Mouse (Mus musculus) neural tube, embryonic 13.5 days (tissue): ENCODE measurements around the gene Catsperg1. TPM values are rescaled to one million over a fixed set of nuclear protein-coding genes. Genes with fewer than 3 reads are reported as not detected.

ENCODE experiments used
- ATAC-seq: fragments of 200-750 bp; cut with Nextera tagmentation; 2 replicates; pipeline ENCODE4 v1.8.0; 2017; ENCODE audit warnings: low read depth, mild to moderate bottlenecking, moderate TSS enrichment, moderate library complexity
- H3K27ac ChIP-seq: fragments of 300-500 bp; sonication (generic); replicated peaks from 2 replicates; pipeline ENCODE4 v1.5.1; 2015; ENCODE audit warnings: moderate library complexity, mild to moderate bottlenecking, inconsistent platforms
- H3K27me3 ChIP-seq: fragments of 300-500 bp; sonication (generic); 2 replicates; pipeline ENCODE4 v1.6.1; 2015; ENCODE audit warnings: mild to moderate bottlenecking, inconsistent platforms
- H3K36me3 ChIP-seq: fragments of 300-500 bp; sonication (generic); 2 replicates; pipeline ENCODE4 v1.6.1; 2015; ENCODE audit warnings: mild to moderate bottlenecking, inconsistent platforms
- H3K4me1 ChIP-seq: fragments of 300-500 bp; sonication (generic); replicated peaks from 2 replicates; pipeline ENCODE4 v1.6.1; 2015; ENCODE audit warnings: inconsistent platforms
- H3K4me2 ChIP-seq: fragments of 300-500 bp; sonication (generic); 2 replicates; pipeline ENCODE4 v1.6.1; 2015; ENCODE audit warnings: inconsistent platforms, mild to moderate bottlenecking, moderate library complexity
- H3K4me3 ChIP-seq: fragments of 300-500 bp; sonication (generic); 2 replicates; pipeline ENCODE4 v1.5.1; 2015; ENCODE audit warnings: mild to moderate bottlenecking, inconsistent platforms
- H3K9ac ChIP-seq: fragments of 300-500 bp; sonication (generic); 2 replicates; pipeline ENCODE4 v1.6.1; 2015; ENCODE audit warnings: moderate library complexity, mild to moderate bottlenecking, inconsistent platforms
- H3K9me3 ChIP-seq: fragments of 300-500 bp; sonication (generic); 2 replicates; pipeline ENCODE4 v1.6.1; 2016; ENCODE audit warnings: inconsistent platforms
- WGBS: fragments of 180-500 bp; shearing (Covaris S2); methylation state at CpG from one replicate; pipeline ENCODE4 v1.1.7; 2015; 5-methylcytosine and 5-hydroxymethylcytosine counted together
- polyA plus RNA-seq: library from polyadenylated mRNA; unstranded; fragments of >200 nt; fragmentation: Nextera tagmentation; extraction: Ambion mirVana; gene quantifications from 2 replicates; pipeline ENCODE4 v1.2.1, GENCODE M21; 2015

The Catsperg1 gene
- polyA plus RNA-seq, 1 experiment from 2014 or later, result 1.9 TPM

GRCm38 (mm10) chr7:29168121-29168695 is 45.6 kb downstream of the Catsperg1 start:
- no peak for ATAC-seq
- Histone ChIP-seq H3K27ac (peak overlapping the region; percentile 90), H3K9me3 (no peaks in the 10 kb centered on the region), H3K27me3 (peaks cover 29% of the 10 kb centered on the region), H3K9ac (peak overlapping the region; percentile 76), H3K4me3 (peak overlapping the region; percentile 66), H3K36me3 (peaks cover 22% of the 10 kb centered on the region), H3K4me1 (peaks cover 41% of the 10 kb centered on the region), H3K4me2 (peak overlapping the region; percentile 76)
- 2% methylated on average over 10 of the region's 10 CpGs for WGBS

GRCm38 (mm10) chr7:29167656-29168055 is 46.2 kb downstream of the Catsperg1 start:
- Histone ChIP-seq H3K4me3 (peak overlapping the region; percentile 66), H3K36me3 (peaks cover 21% of the 10 kb centered on the region), H3K4me2 (peak overlapping the region; percentile 76), H3K27me3 (peaks cover 24% of the 10 kb centered on the region), H3K27ac (no peak overlapping the region), H3K4me1 (peaks cover 41% of the 10 kb centered on the region), H3K9me3 (no peaks in the 10 kb centered on the region), H3K9ac (peak overlapping the region; percentile 76)
- 19% methylated on average over 13 of the region's 19 CpGs for WGBS
- ATAC-seq, result no peak

GRCm38 (mm10) chr7:29162750-29163525 is 50.9 kb downstream of the Catsperg1 start:
- no peak overlapping the region for H3K9ac ChIP-seq
- H3K4me1 ChIP-seq, result peaks cover 5% of the 10 kb centered on the region
- H3K4me2 ChIP-seq, result no peak overlapping the region
- H3K27me3 ChIP-seq, result peaks cover 23% of the 10 kb centered on the region
- H3K36me3 ChIP-seq, result peaks cover 40% of the 10 kb centered on the region
- no peak for ATAC-seq
- WGBS, result 16% methylated on average over 9 of the region's 9 CpGs
- no peak overlapping the region for H3K27ac ChIP-seq
- no peak overlapping the region for H3K4me3 ChIP-seq
- H3K9me3 ChIP-seq, result no peaks in the 10 kb centered on the region

GRCm38 (mm10) chr7:29162294-29162693 is 51.5 kb downstream of the Catsperg1 start:
- ATAC-seq, result no peak
- no peak overlapping the region for H3K4me3 ChIP-seq

GRCm38 (mm10) chr7:29158264-29158663 is 55.6 kb downstream of the Catsperg1 start:
- ATAC-seq, result no peak
- no peak overlapping the region for H3K27ac ChIP-seq
- peaks cover 36% of the 10 kb centered on the region for H3K36me3 ChIP-seq
- no peak overlapping the region for H3K4me3 ChIP-seq
- no peak overlapping the region for H3K4me2 ChIP-seq
- H3K9ac ChIP-seq, result no peak overlapping the region
- WGBS, result under 1% methylated on average over 5 of the region's 5 CpGs
- no peaks in the 10 kb centered on the region for H3K9me3 ChIP-seq
- H3K4me1 ChIP-seq, result peaks cover 6% of the 10 kb centered on the region
- H3K27me3 ChIP-seq, result peaks cover 28% of the 10 kb centered on the region

More at GRCm38 (mm10) chr7:29162294-29162693, 51.5 kb downstream of the Catsperg1 start:
- H3K9me3 ChIP-seq, result no peaks in the 10 kb centered on the region
- H3K4me1 ChIP-seq, result no peaks in the 10 kb centered on the region
- H3K9ac ChIP-seq, result no peak overlapping the region
- H3K4me2 ChIP-seq, result no peak overlapping the region
- 85% methylated on average over 5 of the region's 5 CpGs for WGBS
- no peak overlapping the region for H3K27ac ChIP-seq
- peaks cover 40% of the 10 kb centered on the region for H3K36me3 ChIP-seq
- H3K27me3 ChIP-seq, result peaks cover 28% of the 10 kb centered on the region

GRCm38 (mm10) chr7:29155838-29156782 is 57.7 kb downstream of the Catsperg1 start, which contains the start of gene Fam98c:
Gene Fam98c, minus strand, starts transcription at chr7:29156234.
- Histone ChIP-seq H3K36me3 (peaks cover 17% of the 10 kb centered on the region), H3K4me2 (peak within 1 kb of the TSS; percentile 93), H3K9me3 (no peaks in the 10 kb centered on the region), H3K9ac (peak within 1 kb of the TSS; percentile 85), H3K27ac (peak within 1 kb of the TSS; percentile 95), H3K4me3 (peak within 1 kb of the TSS; percentile 80), H3K4me1 (peaks cover 6% of the 10 kb centered on the region), H3K27me3 (peaks cover 28% of the 10 kb centered on the region)
- ATAC-seq, result peak; percentile 91
- 4% methylated on average over 65 of the region's 68 CpGs for WGBS

GRCm38 (mm10) chr7:29155196-29155837 is 58.5 kb downstream of the Catsperg1 start:
- Histone ChIP-seq H3K9me3 (no peaks in the 10 kb centered on the region), H3K27me3 (peaks cover 28% of the 10 kb centered on the region), H3K4me2 (peak overlapping the region; percentile 93), H3K4me3 (peak overlapping the region; percentile 80), H3K36me3 (peaks cover 11% of the 10 kb centered on the region), H3K27ac (peak overlapping the region; percentile 95), H3K4me1 (peaks cover 6% of the 10 kb centered on the region), H3K9ac (peak overlapping the region; percentile 85)
- ATAC-seq, result peak; percentile 93
- WGBS, result 7% methylated on average over 36 of the region's 37 CpGs

GRCm38 (mm10) chr7:29154018-29154720 is 59.7 kb downstream of the Catsperg1 start:
- H3K27me3 ChIP-seq, result peaks cover 17% of the 10 kb centered on the region
- no peaks in the 10 kb centered on the region for H3K9me3 ChIP-seq
- no peak for ATAC-seq
- WGBS, result 96% methylated on average over 14 of the region's 14 CpGs
- H3K27ac ChIP-seq, result no peak overlapping the region
- H3K4me1 ChIP-seq, result peaks cover 6% of the 10 kb centered on the region
- peaks cover 11% of the 10 kb centered on the region for H3K36me3 ChIP-seq
- no peak overlapping the region for H3K4me3 ChIP-seq
- H3K9ac ChIP-seq, result no peak overlapping the region
- no peak overlapping the region for H3K4me2 ChIP-seq

- no peak overlapping the region for H3K9ac ChIP-seq
- no peak overlapping the region for H3K4me2 ChIP-seq
- H3K36me3 ChIP-seq, result peaks cover 11% of the 10 kb centered on the region
- H3K4me3 ChIP-seq, result no peak overlapping the region
- no peak for ATAC-seq
- no peaks in the 10 kb centered on the region for H3K9me3 ChIP-seq
- H3K27me3 ChIP-seq, result no peaks in the 10 kb centered on the region
- 70% methylated on average over 10 of the region's 10 CpGs for WGBS
- H3K4me1 ChIP-seq, result peaks cover 6% of the 10 kb centered on the region
- no peak overlapping the region for H3K27ac ChIP-seq
Measured at GRCm38 (mm10) chr7:29151486-29151885, 62.3 kb downstream of the Catsperg1 start.

- H3K4me1 ChIP-seq, result no peaks in the 10 kb centered on the region
- H3K4me2 ChIP-seq, result no peak overlapping the region
- H3K27me3 ChIP-seq, result no peaks in the 10 kb centered on the region
- H3K27ac ChIP-seq, result no peak overlapping the region
- H3K9ac ChIP-seq, result no peak overlapping the region
- H3K4me3 ChIP-seq, result no peak overlapping the region
- H3K9me3 ChIP-seq, result no peaks in the 10 kb centered on the region
- 0 out of 2 replicates have a peak, but pooled peaks cover 5% of the 10 kb centered on the region for H3K36me3 ChIP-seq
- WGBS, result 90% methylated on average over 15 of the region's 15 CpGs
- no peak for ATAC-seq
Measured at GRCm38 (mm10) chr7:29148771-29149170, 65.1 kb downstream of the Catsperg1 start.
